Mouse (Mus musculus) ZHBTc4 (cell line): ENCODE measurements around the gene Doc2b.

Experiments
- DNase-seq: peaks from one replicate; pipeline ENCODE4 v3.0.0-alpha.2; 2011; ENCODE audit warnings: low read depth, low spot score

Doc2b gene

DNA sequence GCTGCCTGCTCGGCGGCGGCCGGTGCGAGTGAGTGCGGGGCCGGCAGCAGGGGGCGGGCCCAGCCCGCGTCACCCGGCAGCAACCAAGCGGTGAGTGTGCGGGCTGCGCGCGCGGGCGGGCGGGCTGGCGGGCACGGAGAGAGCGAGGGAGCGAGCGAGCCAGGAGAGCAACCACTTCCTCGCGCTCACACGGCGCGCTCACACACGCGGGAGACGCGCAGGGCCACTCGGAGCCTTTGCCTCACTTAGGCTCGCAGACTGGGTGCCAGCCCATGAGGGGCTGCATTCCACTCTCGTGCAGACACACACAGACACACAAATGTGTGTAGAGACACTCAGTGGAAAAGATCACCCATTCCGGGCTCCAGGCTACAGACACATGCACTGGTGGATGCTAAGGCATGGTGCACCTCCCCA, at the start of gene Doc2b:
Gene Doc2b, minus strand, starts transcription at position 21 of the 417 bp plus-strand sequence.
- DNase-seq: peak; percentile 65

DNA sequence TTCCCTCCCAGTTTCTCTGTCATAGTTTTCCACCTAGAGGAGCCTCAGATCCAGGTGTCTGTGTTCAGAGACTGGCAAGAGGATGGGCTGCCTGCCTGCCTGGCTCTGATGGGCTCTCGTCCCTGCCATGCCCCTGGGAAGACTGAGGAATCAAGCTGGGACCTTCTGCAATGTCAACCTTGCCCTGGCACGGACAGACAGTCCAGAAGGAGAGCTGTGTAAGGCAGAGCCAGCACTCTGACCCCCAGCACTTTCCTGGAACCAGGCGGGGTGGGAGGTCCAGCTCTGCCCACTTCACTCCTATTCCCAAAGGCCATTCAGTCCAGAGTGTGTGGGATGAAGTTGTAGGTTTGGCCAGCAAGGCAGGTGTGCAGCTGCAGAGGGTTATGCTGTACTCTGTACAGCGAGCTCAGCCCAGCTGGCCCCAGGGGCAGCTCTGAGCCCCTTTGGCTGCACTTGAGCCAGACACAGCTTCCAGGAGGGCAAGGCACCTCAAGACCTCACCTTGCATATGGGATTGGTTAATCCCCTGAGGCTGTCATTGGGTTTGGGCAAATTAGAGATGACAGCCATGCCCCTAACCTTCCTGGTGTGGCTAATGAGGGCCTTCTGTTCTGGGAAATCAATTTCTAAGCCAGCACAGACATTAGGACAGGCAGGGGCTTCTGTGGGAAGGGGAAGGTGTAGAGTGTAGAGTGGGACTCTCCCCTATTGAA, 47.2 kb upstream of the Doc2b start:
- DNase-seq: no peak

DNA sequence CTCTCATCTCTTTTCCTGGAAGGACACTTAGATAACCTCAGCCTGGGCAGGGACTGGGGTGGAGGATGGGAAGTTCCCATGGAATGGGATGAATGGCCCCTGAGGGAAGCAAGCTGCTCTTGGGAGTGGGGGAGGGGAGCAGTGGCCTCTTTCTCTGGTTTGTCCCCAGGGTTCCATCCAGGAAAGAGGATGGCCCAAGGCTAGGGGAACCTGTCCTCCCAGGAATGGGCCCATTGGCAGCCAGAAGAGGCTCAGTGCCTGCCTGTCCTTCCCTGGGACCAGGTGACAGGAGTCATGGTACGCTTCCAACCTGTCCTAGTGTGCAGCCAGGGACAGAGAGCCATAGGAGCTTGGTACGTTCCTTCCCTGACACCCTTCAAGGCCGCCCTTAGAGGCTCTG, 45.7 kb upstream of the Doc2b start:
- no peak for DNase-seq

DNA sequence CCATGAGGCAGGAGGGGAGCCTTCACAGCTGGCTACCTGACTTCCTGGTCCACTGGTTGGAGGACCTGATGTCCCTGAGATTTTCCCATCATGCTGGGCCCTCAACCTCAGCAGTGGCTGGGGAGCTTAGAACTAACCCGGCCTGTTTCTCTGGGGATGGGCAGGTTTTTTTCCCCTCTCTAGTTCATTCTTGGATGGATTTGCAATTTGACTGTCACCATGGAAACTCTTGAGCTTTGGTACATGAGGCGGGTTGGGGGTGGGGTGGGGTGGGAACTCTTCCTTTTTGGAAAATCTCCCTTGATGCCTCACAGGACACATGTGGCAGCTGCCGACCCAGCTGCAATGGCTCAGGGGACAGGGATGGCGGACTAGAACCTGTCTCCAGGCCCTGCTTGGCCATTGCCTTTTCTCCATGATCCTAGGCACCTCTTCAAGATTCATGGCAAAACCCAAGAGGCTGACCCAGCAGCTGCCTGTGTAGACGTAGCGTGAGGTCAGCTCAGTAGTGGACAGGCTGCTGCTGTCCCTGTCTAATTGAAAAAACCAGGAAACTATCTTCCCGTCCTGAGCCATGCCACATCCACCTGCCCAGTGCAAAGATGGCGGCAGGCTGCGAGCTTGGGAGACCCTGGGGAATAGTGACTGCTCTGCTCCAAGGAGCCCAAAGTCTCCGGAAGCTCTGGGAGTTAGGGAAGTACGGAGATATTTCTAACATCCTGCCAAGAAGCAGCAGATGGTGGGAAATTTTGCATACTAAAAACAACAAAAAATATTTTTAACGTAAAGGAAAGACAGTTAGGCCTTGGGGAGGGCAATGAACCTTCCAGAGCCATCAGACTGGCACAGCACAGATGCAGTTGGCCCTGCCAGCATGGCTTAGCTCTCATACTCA, 43.9 kb upstream of the Doc2b start:
- no peak for DNase-seq

DNA sequence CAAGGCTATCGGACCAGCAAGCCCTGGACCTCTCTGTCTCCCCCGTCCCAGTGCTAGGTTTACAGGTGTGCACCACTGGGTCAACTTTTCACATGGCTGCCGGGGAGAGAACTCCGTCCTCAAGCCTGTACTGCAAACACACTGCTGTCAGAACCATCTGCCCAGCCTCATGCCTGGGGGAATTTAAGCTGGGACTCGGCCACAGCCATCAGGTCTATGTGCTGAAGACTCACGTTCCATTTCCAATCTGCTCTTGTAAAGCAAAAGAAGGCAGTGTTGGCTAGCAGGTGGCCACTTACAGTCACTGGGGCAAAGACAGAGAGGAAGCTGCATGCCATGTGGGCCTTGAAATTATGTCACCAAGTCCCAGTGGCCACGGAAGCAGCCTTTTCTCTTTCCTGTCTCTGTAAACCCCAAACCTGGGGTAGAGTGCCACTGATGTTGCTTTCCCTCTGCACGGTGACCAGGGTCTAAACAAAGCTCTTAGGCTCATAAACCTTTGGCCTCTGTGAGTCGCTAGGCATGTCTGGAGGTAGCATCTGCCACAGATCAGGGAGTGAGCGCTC, 43.1 kb upstream of the Doc2b start:
- no peak for DNase-seq

DNA sequence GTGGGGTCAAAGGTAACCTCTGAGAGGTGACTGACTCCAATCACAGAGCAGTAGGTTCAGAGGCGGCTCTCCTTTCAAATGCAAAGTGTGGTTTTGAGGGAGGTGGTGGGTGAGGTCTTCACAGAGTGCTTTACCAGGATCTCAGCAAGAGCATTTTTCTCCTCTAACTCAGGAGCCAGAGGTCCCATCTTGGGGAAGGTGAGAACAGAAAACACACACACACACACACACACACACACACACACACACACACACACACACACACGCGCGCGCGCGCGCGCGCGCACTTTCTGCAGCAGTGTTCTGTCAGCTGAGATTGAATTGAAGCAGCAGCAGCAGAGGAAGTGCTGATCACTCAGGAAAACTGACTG, 40.4 kb upstream of the Doc2b start:
- DNase-seq: peak; percentile 64

DNA sequence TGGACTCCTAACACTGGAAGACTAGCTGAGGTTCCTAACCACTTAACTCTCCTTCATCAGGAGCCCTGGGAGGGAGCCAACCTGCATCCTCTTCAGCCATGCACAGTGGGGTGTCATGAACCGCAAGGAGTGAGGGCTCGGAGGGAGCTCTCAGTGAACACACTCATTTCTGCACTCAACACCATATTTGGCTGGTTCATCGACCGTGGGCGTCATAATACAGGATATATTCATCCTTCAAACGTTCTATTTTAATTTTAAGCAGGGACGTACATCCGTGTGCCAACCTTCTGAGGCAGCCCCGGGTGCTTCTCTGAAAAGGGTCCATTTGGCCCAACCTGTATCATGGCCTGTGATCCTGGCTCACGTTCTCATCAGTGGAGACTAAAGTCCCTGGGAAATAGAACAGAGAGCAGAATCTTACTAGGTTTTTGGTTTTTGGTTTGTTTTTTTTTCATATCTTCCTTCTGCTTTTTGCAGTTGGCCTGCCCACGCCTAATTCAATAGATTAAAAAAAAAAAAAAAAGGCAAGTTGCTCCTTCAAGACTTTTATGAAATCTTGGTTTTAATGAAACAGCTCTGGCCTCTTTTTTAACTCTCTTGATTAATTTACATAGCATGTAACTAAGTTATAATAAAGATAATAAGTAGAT, 39.9 kb upstream of the Doc2b start:
- DNase-seq: no peak

DNA sequence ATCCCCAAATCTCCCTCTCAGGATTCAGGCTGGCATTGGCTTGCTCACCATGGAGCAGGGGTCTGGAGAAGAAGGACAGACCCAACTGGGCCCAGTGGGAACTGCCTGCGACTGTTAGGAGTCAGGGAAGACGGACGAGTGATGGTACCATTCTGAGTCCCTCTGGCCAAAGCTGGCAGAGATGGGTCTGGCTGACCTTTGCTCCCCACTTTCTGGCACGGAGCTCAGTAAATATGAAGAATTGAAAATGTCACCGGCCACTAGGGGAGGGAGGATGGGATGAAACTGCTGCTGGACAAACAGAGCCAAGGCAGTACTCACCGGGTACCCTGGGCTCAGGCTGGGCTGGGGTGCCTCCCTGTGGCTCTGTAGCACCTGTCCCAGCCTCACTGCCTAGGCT, 37.2 kb upstream of the Doc2b start:
- no peak for DNase-seq

DNA sequence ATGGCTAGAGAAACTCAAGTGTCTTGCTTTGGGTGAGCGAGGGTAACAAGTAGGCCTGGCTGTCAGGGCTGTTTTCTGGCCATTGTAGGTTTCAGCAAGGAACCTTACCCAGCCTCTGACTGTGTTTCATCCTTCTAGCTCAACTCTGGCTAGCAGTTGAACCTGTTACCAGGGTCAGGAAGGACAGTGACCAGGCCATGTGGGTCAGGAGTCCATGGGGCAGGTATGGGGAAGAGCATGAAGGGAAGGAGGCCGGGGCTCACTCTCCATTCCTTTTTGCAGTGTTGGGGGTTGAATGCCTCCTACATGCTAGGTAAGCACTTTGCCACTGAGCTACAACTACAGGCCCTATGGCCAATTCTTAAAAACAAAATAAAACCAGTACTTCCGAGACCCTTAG, 34.5 kb upstream of the Doc2b start:
- DNase-seq: no peak

DNA sequence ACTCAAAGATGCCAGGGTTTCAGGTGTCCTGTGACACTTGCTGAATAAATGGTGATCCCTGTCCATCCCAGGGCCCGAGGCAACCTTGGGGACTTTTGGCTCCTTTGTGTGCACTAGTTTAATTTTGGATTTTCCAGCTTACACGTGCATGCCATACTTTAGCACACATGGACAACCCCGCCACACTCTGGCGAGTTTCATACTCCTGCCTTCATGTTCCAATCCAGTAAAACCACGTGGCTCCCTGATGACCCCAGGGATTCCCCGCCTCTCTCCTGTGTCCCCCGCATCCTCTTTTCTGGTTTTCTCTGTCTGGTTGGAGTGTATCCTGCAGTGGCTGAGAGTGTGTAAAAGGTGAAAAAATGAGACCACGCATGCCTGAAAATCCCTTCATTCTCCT, 31.6 kb upstream of the Doc2b start:
- no peak for DNase-seq

DNA sequence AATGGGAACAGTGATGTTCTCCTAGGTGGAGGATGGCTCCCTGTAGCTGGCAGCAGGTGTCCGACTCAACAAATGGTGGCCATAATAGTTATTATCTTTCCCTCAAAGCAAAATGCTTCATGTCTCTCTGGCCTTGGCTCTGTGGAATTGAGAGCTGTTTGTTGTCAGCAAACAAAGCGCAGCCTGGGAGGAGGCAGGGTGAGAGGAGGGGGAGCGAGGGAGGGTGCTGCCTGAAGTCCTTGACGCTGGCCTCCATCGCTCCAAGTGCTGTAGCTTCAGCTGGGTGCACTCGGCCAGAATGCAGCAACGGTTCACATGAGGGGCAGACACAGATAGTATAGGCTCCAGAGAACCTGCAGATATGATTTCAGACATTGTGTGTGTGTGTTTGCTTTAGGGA, 27.7 kb upstream of the Doc2b start:
- DNase-seq: no peak

DNA sequence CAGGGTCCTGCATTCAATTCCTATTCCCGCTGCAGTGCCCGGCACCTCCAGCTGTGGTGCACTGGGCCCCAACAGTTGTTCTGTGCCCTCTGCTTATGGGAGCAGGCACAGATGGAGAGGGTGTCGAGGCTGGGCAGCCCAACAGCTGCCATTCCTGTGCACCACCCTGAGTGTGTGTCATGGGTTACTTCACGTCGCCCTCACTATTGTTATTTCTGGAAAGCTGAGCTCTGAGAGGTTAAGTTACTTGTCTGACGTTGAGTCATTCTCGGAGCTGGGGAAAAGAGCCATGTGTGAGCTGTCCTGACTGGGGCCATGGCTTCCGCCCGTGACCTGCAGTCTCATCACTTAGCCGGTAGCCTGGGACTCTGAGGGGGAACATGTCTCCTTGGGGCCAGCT, 17.2 kb upstream of the Doc2b start:
- no peak for DNase-seq

DNA sequence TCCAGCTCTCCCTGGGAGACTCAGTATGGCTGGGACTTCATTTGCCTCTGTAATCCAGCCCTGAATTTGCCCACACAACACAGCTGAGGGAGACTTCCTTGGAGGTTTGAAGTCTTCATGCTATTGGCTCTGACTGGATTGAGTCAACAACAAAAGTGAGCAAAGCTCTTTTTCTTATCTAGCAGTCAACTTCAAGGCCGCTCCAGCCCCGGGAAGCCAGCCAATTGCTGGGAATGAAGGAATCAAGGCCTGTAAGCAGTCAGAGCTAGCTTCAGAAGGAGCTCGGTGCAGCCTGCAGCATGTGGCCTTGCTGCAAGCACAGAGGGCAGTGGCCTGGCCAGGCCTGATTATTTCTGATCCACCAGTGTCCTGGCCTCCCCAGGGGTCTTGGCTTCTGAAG, 16.1 kb upstream of the Doc2b start:
- no peak for DNase-seq

DNA sequence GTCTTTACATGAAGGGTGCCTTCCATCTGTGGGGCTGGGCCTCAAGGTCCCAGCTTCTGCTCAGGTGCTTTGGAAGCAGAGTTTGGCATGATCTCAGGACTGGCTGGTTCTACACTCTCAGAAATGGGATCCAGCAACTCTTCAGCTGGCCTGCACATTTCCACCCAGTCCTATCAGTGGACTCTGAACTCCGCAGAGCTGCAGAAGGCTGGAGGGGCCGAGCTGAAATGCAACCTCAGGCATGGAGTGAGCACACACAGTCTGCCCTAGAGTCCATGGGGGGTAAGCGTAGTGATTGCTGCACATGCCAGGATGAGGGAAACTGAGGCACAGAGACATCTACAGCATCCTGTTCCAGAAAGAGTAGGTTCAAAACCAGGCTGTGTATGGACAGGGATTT, 14.7 kb upstream of the Doc2b start:
- no peak for DNase-seq

DNA sequence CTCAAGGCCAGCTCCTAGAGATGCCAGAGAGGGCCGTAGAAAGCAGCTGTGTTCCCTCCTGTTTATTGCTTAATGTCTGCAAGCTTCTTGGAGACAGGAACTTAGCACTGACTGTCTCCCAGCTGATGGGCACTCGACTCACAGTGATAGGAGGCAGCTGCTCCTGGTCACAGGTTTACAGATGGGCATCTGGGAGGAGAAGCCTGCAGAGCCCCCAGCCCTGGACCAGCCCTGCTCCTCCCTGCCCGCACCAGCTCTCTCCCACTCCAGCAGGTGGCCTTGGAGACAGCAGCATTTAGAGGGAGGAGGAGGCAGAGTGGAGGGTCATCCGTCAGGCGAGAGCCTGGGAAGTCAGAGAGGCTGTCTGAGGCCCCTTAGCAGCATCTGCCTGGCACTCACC, 11.6 kb upstream of the Doc2b start:
- no peak for DNase-seq

DNA sequence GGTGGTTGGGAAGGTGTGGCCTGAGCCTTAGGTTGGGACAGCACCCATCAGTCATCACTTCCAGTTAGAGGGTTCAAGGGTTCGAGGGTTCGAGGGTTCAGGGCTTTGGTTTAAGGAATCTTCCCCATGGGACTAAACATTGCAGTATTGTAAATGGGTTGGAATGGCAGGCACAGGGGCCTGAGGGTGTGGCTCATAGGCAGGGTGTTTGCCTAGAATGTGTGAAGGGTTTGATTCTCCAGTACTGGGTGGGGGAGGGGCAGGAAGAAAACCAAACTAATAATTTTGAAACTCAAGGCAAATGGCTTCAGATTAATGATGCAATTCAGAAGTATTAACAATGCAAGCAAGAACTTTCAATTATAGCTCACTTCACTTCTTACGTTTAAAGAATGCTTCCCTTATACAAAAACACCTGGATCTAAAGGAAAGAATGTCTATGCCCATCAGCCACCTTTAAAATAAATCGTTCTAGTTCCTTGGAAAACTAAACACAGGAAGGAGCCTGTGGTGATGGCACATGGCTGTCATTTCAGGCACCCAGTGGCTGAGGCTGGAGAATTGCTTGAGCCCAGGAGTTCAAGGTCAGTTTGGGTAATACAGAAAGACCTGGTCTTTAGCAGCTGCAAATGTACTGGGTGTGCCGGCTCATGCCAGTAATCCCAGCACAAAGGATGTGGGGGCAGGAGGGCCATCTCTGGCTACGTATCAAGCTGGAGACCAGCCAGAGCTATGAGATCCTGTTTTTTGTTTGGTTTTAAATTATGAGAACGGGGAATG, 6.1 kb upstream of the Doc2b start:
- DNase-seq: peak; percentile 65

DNA sequence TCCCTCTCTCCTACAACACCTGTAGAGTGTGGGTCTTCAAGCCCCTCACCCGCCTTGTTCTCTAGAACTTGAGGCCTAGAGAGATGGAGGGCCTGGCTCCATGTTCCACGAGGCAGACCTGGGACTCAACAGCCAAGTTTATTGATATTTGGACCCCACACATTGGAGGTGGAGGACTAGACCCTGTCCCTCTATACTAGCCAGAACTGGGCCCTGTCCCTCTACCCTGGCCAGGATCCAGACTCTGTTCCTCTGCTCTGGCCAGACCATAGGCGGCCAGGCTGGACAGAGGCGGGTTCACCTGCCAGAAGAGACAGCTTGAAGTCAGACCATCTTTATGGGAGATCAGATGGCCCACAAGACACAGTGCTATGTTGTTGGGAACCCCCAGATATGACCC, 5.5 kb upstream of the Doc2b start:
- no peak for DNase-seq

DNA sequence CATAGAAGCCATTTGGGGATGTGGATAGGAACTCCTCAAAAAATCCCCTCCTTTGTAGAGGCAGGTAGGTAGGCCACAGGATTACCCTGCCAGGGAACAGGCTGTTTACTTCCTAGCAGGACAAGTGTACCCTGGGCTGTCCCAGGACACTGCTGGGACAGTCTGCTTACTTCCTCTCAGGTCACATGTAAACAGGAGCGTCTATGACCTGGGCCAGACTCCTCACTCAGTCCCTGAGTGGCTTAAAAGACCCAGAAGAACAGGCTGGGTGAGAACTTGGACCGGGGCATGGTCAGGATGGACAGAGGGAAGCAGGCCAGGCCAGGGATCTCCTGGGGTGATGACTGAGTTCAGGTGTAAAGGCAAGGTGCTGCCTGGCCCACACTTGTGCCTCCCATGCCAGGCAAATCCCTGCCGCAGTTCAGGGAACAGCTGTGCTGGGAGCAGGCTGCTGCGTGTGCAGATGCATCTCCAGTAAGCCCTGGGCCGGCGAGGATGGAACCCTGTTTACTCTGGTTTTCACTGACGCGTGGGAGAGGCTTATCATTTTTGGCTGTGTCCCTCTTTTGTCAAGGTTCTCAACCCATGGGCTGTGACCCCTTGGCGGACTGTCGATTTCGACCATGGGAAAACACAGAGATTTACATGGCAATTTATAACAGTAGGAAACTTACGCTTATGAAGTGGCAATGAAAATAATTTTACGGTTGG, 842 bp upstream of the Doc2b start:
- DNase-seq: no peak

DNA sequence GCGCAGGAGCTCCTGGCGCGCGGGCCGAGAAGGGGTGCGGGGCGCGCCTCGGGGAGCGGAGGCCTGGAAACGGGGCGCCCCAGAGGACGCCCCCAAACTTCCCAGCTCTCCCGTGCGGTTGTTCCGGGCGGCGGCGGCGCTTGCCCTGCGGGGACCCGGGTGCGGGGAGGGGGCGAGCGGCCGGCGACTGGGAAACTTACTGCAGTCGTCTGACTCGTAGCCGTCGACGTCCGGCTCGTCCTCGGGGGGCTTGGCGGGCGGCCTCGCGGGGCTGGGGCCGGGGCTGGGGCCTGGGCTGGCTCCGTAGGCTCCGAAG, 570 bp downstream of the Doc2b start:
- no peak for DNase-seq

DNA sequence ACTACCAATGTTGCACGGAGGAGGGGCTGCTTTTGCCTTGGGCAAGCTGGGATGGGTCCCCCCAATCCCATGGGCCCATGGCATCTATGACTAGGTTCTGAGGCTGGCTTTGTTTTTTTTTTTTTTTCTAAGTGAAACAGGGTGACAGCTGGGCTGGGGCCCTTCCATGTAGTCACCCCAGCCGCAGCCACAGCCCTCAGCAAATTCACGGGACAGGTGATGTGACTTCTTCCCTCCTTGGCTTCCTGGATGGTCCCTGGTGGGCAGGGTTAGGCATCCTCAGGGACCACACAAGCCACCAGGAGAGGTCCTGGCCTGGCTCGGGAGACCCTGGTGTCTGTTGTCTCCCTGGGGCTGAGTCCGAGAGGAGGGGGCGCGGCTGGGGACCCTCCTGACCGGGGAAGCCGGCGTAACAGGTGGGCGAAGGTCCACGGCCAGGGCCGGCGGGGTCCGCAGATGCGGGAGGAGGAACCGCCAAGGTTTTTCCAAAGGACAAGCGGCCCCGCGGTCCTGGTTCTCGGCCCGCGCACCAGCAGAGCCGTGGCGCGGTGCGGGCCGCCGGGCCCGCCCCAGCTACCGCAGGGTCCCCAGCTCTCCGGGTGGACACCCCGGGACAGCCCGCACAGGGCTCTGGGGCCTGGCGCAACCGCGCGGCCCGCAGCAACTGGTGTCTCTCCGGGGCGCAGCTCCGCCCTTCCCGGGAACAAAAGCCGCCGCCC, 1.1 kb downstream of the Doc2b start:
- peak; percentile 40 for DNase-seq
